29 mouse cellular contexts compared by ENCODE assay signal in genomic region chr15:65342501-65342900, GRCm38 (mm10).
DNase-seq lines count a peak whose midpoint lies in the region; ATAC-seq lines count a peak whose summit lies in the region.
"Had no signal": no experiment of that assay in that cellular context is flagged by ENCODE, and none has a peak within 500 bp of the region (broad histone marks: within the 10 kb centered on the region; RNA-seq: fewer than 3 reads in every experiment).

No protein-coding gene starts in this region.

- 88% methylated on average over 2 of the region's 2 CpGs for WGBS in midbrain, embryonic 16.5 days

- H3K9ac ChIP-seq in midbrain, embryonic 16.5 days (ENCODE audit: low read depth, low read length), result no peak overlapping the region
- H3K9ac ChIP-seq: embryonic facial prominence, embryonic 13.5 days; forebrain, embryonic 13.5 days; heart, embryonic 12.5 days; intestine, embryonic 15.5 days; limb, embryonic 12.5 days; liver, postnatal 0 days; stomach, embryonic 15.5 days had no signal

- DNase-seq in cerebellum, adult 9-10 months, result peak; percentile 11
- DNase-seq in left cerebral cortex, adult 11 months (ENCODE audit: low spot score), result peak; percentile 9
- no peak for DNase-seq in left cerebral cortex, adult 18-20 months (ENCODE audit: low spot score in 2 of 2)
- DNase-seq in brain, adult 2 months (ENCODE audit: low read depth, low spot score), result peak; percentile 83
- peak; percentile 81 for DNase-seq in layer of hippocampus, adult 9-11 months
- DNase-seq: embryo, embryonic 11 days; gastrocnemius, postnatal 10 days; heart, adult 11 months; heart, postnatal 10 days; kidney, adult 8-10 months; kidney, postnatal 10 days; liver, postnatal 0 days; lung, postnatal 10 days; thymus, adult 18-20 months; thymus, postnatal 4 days had no signal

- no peaks in the 10 kb centered on the region for H3K9me3 ChIP-seq in midbrain, embryonic 16.5 days (replicated peaks; ENCODE audit: control insufficient read depth, low read length, poor library complexity, severe bottlenecking)
- H3K9me3 ChIP-seq: embryonic facial prominence, embryonic 13.5 days; forebrain, embryonic 13.5 days; heart, embryonic 12.5 days; hindbrain, embryonic 10.5 days; intestine, embryonic 15.5 days; limb, embryonic 12.5 days; midbrain, embryonic 10.5 days; stomach, embryonic 15.5 days had no signal

- H3K4me2 ChIP-seq in midbrain, embryonic 16.5 days (ENCODE audit: low read length), result no peak overlapping the region
- H3K4me2 ChIP-seq: embryonic facial prominence, embryonic 13.5 days; forebrain, embryonic 13.5 days; heart, embryonic 12.5 days; intestine, embryonic 15.5 days; limb, embryonic 12.5 days; liver, embryonic 11.5 days; stomach, embryonic 15.5 days had no signal

- no peak overlapping the region for H3K27ac ChIP-seq in midbrain, embryonic 16.5 days (ENCODE audit: low read length)
- H3K27ac ChIP-seq: embryonic facial prominence, embryonic 13.5 days; forebrain, embryonic 13.5 days; hindbrain, embryonic 10.5 days; intestine, embryonic 15.5 days; limb, embryonic 12.5 days; midbrain, embryonic 10.5 days; stomach, embryonic 15.5 days had no signal

- no peak for ATAC-seq in cerebellum, adult (ENCODE audit: insufficient number of reproducible peaks, low FRiP score, low TSS enrichment)
- ATAC-seq in midbrain, embryonic 16.5 days, result no peak
- ATAC-seq: CD4-positive, CD25-positive, alpha-beta regulatory T cell, adult 4 months; forebrain, embryonic 13.5 days; hindbrain, embryonic 16.5 days; intestine, embryonic 15.5 days; liver, postnatal 0 days had no signal

- no peaks in the 10 kb centered on the region for H3K36me3 ChIP-seq in midbrain, embryonic 16.5 days (ENCODE audit: control insufficient read depth, insufficient read depth, low read length)
- H3K36me3 ChIP-seq: embryonic facial prominence, embryonic 13.5 days; heart, embryonic 12.5 days; hindbrain, embryonic 10.5 days; intestine, embryonic 15.5 days; limb, embryonic 12.5 days; midbrain, embryonic 10.5 days; stomach, embryonic 15.5 days had no signal

- no peaks in the 10 kb centered on the region for H3K4me1 ChIP-seq in midbrain, embryonic 16.5 days (ENCODE audit: control insufficient read depth, insufficient read depth, low read length)
- H3K4me1 ChIP-seq: embryonic facial prominence, embryonic 13.5 days; forebrain, embryonic 13.5 days; heart, embryonic 12.5 days; hindbrain, embryonic 10.5 days; intestine, embryonic 15.5 days; limb, embryonic 12.5 days; midbrain, embryonic 10.5 days; stomach, embryonic 15.5 days had no signal

- H3K4me3 ChIP-seq in midbrain, embryonic 16.5 days (ENCODE audit: low read depth, low read length), result no peak overlapping the region
- H3K4me3 ChIP-seq: embryonic facial prominence, embryonic 13.5 days; erythroblast, embryonic 14.5 days; forebrain, embryonic 13.5 days; heart, embryonic 12.5 days; hindbrain, embryonic 10.5 days; intestine, embryonic 15.5 days; limb, embryonic 12.5 days; midbrain, embryonic 10.5 days; stomach, embryonic 15.5 days had no signal

- H3K27me3 ChIP-seq in midbrain, embryonic 16.5 days (ENCODE audit: control insufficient read depth, insufficient read depth, low read depth, low read length), result no peaks in the 10 kb centered on the region
- H3K27me3 ChIP-seq: embryonic facial prominence, embryonic 13.5 days; forebrain, embryonic 13.5 days; heart, embryonic 12.5 days; intestine, embryonic 15.5 days; limb, embryonic 12.5 days; stomach, embryonic 15.5 days had no signal

Comparison
In these comparisons a context has a peak if more than half of its experiments do, and no peak if none do; other contexts are left out.
1. DNase-seq: peak in cerebellum, adult 9-10 months (single experiment), left cerebral cortex, adult 11 months (single experiment), brain, adult 2 months (single experiment) and layer of hippocampus, adult 9-11 months (single experiment); none in left cerebral cortex, adult 18-20 months (0 of 2).